Comparison of ENCODE assay signal across 17 mouse cellular contexts in the genomic region with DNA sequence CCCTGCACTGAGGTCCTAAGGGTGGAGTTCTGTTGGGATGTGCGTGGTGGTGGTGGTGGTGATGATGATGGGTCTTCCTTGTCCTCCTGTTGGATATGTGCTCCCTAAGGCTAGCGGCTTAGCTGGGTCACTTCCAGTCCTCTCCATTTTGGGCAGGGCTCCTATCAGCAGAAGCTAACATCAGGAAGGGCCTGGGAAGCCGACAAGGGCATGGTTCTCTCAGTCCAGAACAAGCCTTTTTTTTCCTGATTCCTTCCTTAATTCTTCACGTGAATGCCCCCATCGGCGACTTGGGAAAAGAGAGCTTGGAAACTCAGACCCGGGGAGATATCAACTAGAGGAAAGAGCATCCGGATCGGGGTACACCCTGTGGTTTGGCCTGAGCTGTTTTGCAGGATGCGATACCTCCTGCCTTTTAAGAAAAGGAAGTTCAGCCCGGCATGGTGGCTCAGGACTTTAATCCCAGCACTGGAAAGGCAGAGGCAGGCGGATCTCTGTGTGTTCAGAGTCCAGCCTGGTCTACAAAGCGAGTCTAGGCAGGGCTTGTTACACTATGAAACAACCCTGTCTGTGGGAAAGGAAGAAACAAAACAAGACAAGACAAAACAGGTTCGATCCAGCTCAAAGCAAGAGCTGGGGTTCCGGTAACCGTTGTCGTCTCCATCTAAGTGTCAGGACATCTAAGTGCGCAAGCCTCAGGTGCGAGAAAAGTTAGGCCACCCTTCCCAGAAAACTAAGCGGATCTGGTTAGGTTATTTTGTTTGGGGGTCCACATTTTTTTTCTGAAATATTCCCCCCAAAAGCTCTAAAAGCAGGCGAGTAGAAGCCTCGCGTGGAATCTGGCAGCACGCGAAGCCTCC. TPM values are rescaled to one million over a fixed set of nuclear protein-coding genes. Genes with fewer than 3 reads are reported as not detected.
A peak's percentile ranks its signal among the peaks of the same experiment; 100 is the strongest.
DNase-seq lines count a peak whose midpoint lies in the region; ATAC-seq lines count a peak whose summit lies in the region.
"Had no signal": no experiment of that assay in that cellular context is flagged by ENCODE, and none has a peak within 500 bp of the region (broad histone marks: within the 10 kb centered on the region; RNA-seq: fewer than 3 reads in every experiment).

No protein-coding gene starts in this region.

- H3K9me3 ChIP-seq in hindbrain, embryonic 10.5 days, result no peaks in the 10 kb centered on the region
- peaks cover 4% of the 10 kb centered on the region; the same call in 1 of the 2 replicates for H3K9me3 ChIP-seq in hindbrain, embryonic 16.5 days (ENCODE audit: control insufficient read depth, low read length)
- no peaks in the 10 kb centered on the region for H3K9me3 ChIP-seq in neural tube, embryonic 15.5 days (replicated peaks)
- no peaks in the 10 kb centered on the region for H3K9me3 ChIP-seq in forebrain, embryonic 12.5 days
- H3K9me3 ChIP-seq: neural tube, embryonic 12.5 days had no signal

- no peak for ATAC-seq in hindbrain, embryonic 16.5 days
- no peak for ATAC-seq in neural tube, embryonic 15.5 days (ENCODE audit: low FRiP score)
- no peak for ATAC-seq in forebrain, embryonic 12.5 days (ENCODE audit: low FRiP score)
- ATAC-seq: intestine, embryonic 16.5 days; liver, postnatal 0 days had no signal

- peak; percentile 37 for DNase-seq in hindbrain, embryonic 10.5 days (ENCODE audit: low spot score)
- DNase-seq in neural tube, embryonic 10.5 days (ENCODE audit: extremely low spot score, low spot score), result peak; percentile 56
- DNase-seq in testis, postnatal 10 days (ENCODE audit: low spot score), result peak; percentile 36
- DNase-seq in gastrocnemius, adult 8-10 months (ENCODE audit: low spot score in 2 of 2), result no peak
- no peak for DNase-seq in cerebellum, adult 11-12 months
- DNase-seq: adrenal gland, postnatal 36 days; heart, postnatal 36 days; left cerebral cortex, postnatal 4 days; liver, postnatal 0 days; thymus, postnatal 25 days had no signal

- WGBS in hindbrain, embryonic 10.5 days, result 8% methylated on average over 25 of the region's 25 CpGs
- 9% methylated on average over 25 of the region's 25 CpGs for whole genome bisulfite sequencing in hindbrain, embryonic 16.5 days
- WGBS in neural tube, embryonic 15.5 days, result 6% methylated on average over 25 of the region's 25 CpGs
- WGBS in forebrain, embryonic 12.5 days, result 10% methylated on average over 25 of the region's 25 CpGs

- H3K4me1 ChIP-seq in hindbrain, embryonic 10.5 days (replicated peaks), result peaks cover 36% of the 10 kb centered on the region
- H3K4me1 ChIP-seq in hindbrain, embryonic 16.5 days (ENCODE audit: control insufficient read depth, insufficient read depth, low read depth, low read length), result peaks cover 21% of the 10 kb centered on the region
- H3K4me1 ChIP-seq in neural tube, embryonic 15.5 days, result peaks cover 30% of the 10 kb centered on the region
- peaks cover 45% of the 10 kb centered on the region for H3K4me1 ChIP-seq in forebrain, embryonic 12.5 days

- H3K27ac ChIP-seq in hindbrain, embryonic 10.5 days, result no peak overlapping the region
- no peak overlapping the region for H3K27ac ChIP-seq in hindbrain, embryonic 16.5 days (ENCODE audit: low read depth, low read length)
- no peak overlapping the region for H3K27ac ChIP-seq in neural tube, embryonic 15.5 days (replicated peaks)
- peak overlapping the region; percentile 91 for H3K27ac ChIP-seq in forebrain, embryonic 12.5 days
- H3K27ac ChIP-seq: macrophage; neural tube, embryonic 12.5 days had no signal

- H3K4me2 ChIP-seq in hindbrain, embryonic 16.5 days (ENCODE audit: low read length), result no peak overlapping the region
- no peak overlapping the region for H3K4me2 ChIP-seq in neural tube, embryonic 15.5 days
- H3K4me2 ChIP-seq in forebrain, embryonic 12.5 days, result peak overlapping the region; percentile 67

- no peaks in the 10 kb centered on the region for H3K36me3 ChIP-seq in hindbrain, embryonic 10.5 days
- no peaks in the 10 kb centered on the region for H3K36me3 ChIP-seq in hindbrain, embryonic 16.5 days (ENCODE audit: control insufficient read depth, insufficient read depth, low read length)
- H3K36me3 ChIP-seq in neural tube, embryonic 15.5 days, result no peaks in the 10 kb centered on the region
- H3K36me3 ChIP-seq in forebrain, embryonic 12.5 days (replicated peaks), result no peaks in the 10 kb centered on the region
- H3K36me3 ChIP-seq: neural tube, embryonic 12.5 days had no signal

- no peak overlapping the region for H3K9ac ChIP-seq in hindbrain, embryonic 16.5 days (ENCODE audit: low read depth, low read length)
- no peak overlapping the region for H3K9ac ChIP-seq in neural tube, embryonic 15.5 days (replicated peaks)
- H3K9ac ChIP-seq in forebrain, embryonic 12.5 days, result peak overlapping the region; percentile 89
- H3K9ac ChIP-seq: liver, postnatal 0 days; neural tube, embryonic 12.5 days had no signal

- no peak overlapping the region for H3K4me3 ChIP-seq in hindbrain, embryonic 10.5 days
- H3K4me3 ChIP-seq in hindbrain, embryonic 16.5 days (ENCODE audit: low read length), result no peak overlapping the region
- H3K4me3 ChIP-seq in neural tube, embryonic 15.5 days (replicated peaks), result no peak overlapping the region
- H3K4me3 ChIP-seq in forebrain, embryonic 12.5 days (replicated peaks), result peak overlapping the region; percentile 66
- H3K4me3 ChIP-seq: neural tube, embryonic 12.5 days had no signal

- H3K27me3 ChIP-seq in hindbrain, embryonic 10.5 days (ENCODE audit: insufficient read depth, poor library complexity, severe bottlenecking), result peaks cover 100% of the 10 kb centered on the region
- H3K27me3 ChIP-seq in hindbrain, embryonic 16.5 days (replicated peaks; ENCODE audit: control insufficient read depth, insufficient read depth, low read length), result peaks cover 71% of the 10 kb centered on the region
- peaks cover 97% of the 10 kb centered on the region for H3K27me3 ChIP-seq in neural tube, embryonic 15.5 days (replicated peaks)
- H3K27me3 ChIP-seq in forebrain, embryonic 12.5 days, result peaks cover 97% of the 10 kb centered on the region

RNA-seq across cellular contexts. Expression of a gene that starts 2.2 kb away (rescaled TPM):
- 0.30 and 0.41 TPM in 2 replicates for polyA plus RNA-seq in hindbrain, embryonic 10.5 days (2016; fragmentation: Nextera tagmentation; extraction: Ambion mirVana)
- polyA plus RNA-seq in hindbrain, embryonic 16.5 days (2015; fragmentation: Nextera tagmentation; extraction: Ambion mirVana), result 0.05 and 0.19 TPM in 2 replicates
- 0.08 TPM in 1 of 2 replicates, not detected in the other for polyA plus RNA-seq in neural tube, embryonic 15.5 days (2015; fragmentation: Nextera tagmentation; extraction: Ambion mirVana)
- 8.5 and 9.7 TPM in 2 replicates for polyA plus RNA-seq in forebrain, embryonic 12.5 days (2016; fragmentation: Nextera tagmentation; extraction: Ambion mirVana)
- total RNA-seq in gastrocnemius, adult 8-10 months (2022), result under 1 TPM in 1 of 4 experiments, not detected in 3; 0.15 TPM
- total RNA-seq: granulocyte monocyte progenitor cell, adult 5-6 weeks had no signal
- polyA plus RNA-seq: intestine, embryonic 16.5 days; liver, postnatal 0 days had no signal

Comparison
In these comparisons a context has a peak if more than half of its experiments do, and no peak if none do; other contexts are left out.
1. DNase-seq: peak in hindbrain, embryonic 10.5 days (single experiment), neural tube, embryonic 10.5 days (single experiment) and testis, postnatal 10 days (single experiment); none in gastrocnemius, adult 8-10 months (0 of 2) and cerebellum, adult 11-12 months (single experiment).